Mouse (Mus musculus) forebrain, embryonic 11.5 days (tissue): ENCODE results near the gene Flvcr1. TPM values are rescaled to one million over a fixed set of nuclear protein-coding genes. Genes with fewer than 3 reads are reported as not detected.

Experiments used
- ATAC-seq: fragments of 200-750 bp; cut with Nextera tagmentation; replicated peaks from 2 replicates; pipeline ENCODE4 v1.8.0; 2017; ENCODE audit warnings: moderate TSS enrichment; ENCODE audit not compliant: low FRiP score
- DNase-seq: peaks from one replicate; pipeline ENCODE4 v3.0.0-alpha.2; 2017; ENCODE audit warnings: low spot score
- H3K27ac ChIP-seq: fragments of 300-500 bp; sonication (generic); 2 replicates; pipeline ENCODE4 v1.5.1; 2014; ENCODE audit warnings: low read depth, low read length
- H3K27me3 ChIP-seq: fragments of 300-500 bp; sonication (generic); 2 replicates; pipeline ENCODE4 v1.6.1; 2014; ENCODE audit warnings: mild to moderate bottlenecking, low read length, mixed read lengths; ENCODE audit not compliant: control insufficient read depth, insufficient read depth
- H3K36me3 ChIP-seq: fragments of 300-500 bp; sonication (generic); 2 replicates; pipeline ENCODE4 v1.6.1; 2014; ENCODE audit warnings: mild to moderate bottlenecking, low read length, moderate library complexity, mixed read lengths; ENCODE audit not compliant: control insufficient read depth, insufficient read depth
- H3K4me1 ChIP-seq: fragments of 300-500 bp; sonication (generic); replicated peaks from 2 replicates; pipeline ENCODE4 v1.6.1; 2014; ENCODE audit warnings: low read length, mixed read lengths; ENCODE audit not compliant: control insufficient read depth, insufficient read depth
- H3K4me2 ChIP-seq: fragments of 300-500 bp; sonication (generic); 2 replicates; pipeline ENCODE4 v1.6.1; 2014; ENCODE audit warnings: low read depth, mild to moderate bottlenecking, low read length, moderate library complexity, mixed read lengths; ENCODE audit not compliant: severe bottlenecking
- H3K4me3 ChIP-seq: fragments of 300-500 bp; sonication (generic); 2 replicates; pipeline ENCODE4 v1.5.1; 2014; ENCODE audit warnings: low read depth, low read length
- H3K9ac ChIP-seq: fragments of 300-500 bp; sonication (generic); 2 replicates; pipeline ENCODE4 v1.6.1; 2014; ENCODE audit warnings: low read length
- H3K9me3 ChIP-seq: fragments of 300-500 bp; sonication (generic); 2 replicates; pipeline ENCODE4 v1.6.1; 2016; ENCODE audit warnings: low read length, mixed read lengths; ENCODE audit not compliant: control insufficient read depth
- WGBS: fragments of 180-500 bp; shearing (Covaris S2); extraction: QIAGEN DNeasy Blood & Tissue Kit; methylation state at CpG from one replicate; pipeline ENCODE4 v1.1.7; 2014; 5-methylcytosine and 5-hydroxymethylcytosine counted together
- polyA plus RNA-seq: library from polyadenylated mRNA; unstranded; fragments of >200 nt; fragmentation: Nextera tagmentation; extraction: Ambion mirVana; gene quantifications from 2 replicates; pipeline ENCODE4 v1.2.1, GENCODE M21; 2014

The Flvcr1 gene
- polyA plus RNA-seq, 1 experiment from 2014 or later = 14.0 TPM

GRCm38 (mm10) chr1:190971708-190972610, 54.0 kb downstream of the Flvcr1 start:
- Histone ChIP-seq H3K4me1 (0 out of 2 replicates have a peak, but pooled peaks cover 3% of the 10 kb centered on the region), H3K4me3 (no peak overlapping the region), H3K9me3 (no peaks in the 10 kb centered on the region), H3K9ac (no peak overlapping the region), H3K36me3 (no peaks in the 10 kb centered on the region), H3K4me2 (no peak overlapping the region), H3K27me3 (no peaks in the 10 kb centered on the region), H3K27ac (no peak overlapping the region)
- WGBS = 87% methylated on average over 14 of the region's 14 CpGs
- ATAC-seq (no peak), DNase-seq (no peak)

- H3K4me3 ChIP-seq = no peak overlapping the region
- no peaks in the 10 kb centered on the region for H3K27me3 ChIP-seq
- H3K4me2 ChIP-seq = no peak overlapping the region
- H3K4me1 ChIP-seq = no peaks in the 10 kb centered on the region
- ATAC-seq = no peak
- 88% methylated on average over 7 of the region's 7 CpGs for WGBS
- no peak overlapping the region for H3K27ac ChIP-seq
- H3K9ac ChIP-seq = no peak overlapping the region
- no peaks in the 10 kb centered on the region for H3K36me3 ChIP-seq
- DNase-seq = no peak
- H3K9me3 ChIP-seq = no peaks in the 10 kb centered on the region
Observed at GRCm38 (mm10) chr1:190968010-190968409, 57.9 kb downstream of the Flvcr1 start.

GRCm38 (mm10) chr1:190964992-190965780, 60.8 kb downstream of the Flvcr1 start:
- Histone ChIP-seq H3K36me3 (no peaks in the 10 kb centered on the region; the same call in 1 of the 2 replicates), H3K4me1 (no peaks in the 10 kb centered on the region), H3K4me2 (no peak overlapping the region), H3K9me3 (no peaks in the 10 kb centered on the region), H3K4me3 (no peak overlapping the region), H3K27ac (no peak overlapping the region), H3K27me3 (no peaks in the 10 kb centered on the region), H3K9ac (no peak overlapping the region)
- WGBS = 94% methylated on average over 15 of the region's 15 CpGs
- DNase-seq (no peak), ATAC-seq (no peak)

GRCm38 (mm10) chr1:190962760-190963159, 63.2 kb downstream of the Flvcr1 start:
- Histone ChIP-seq H3K36me3 (peaks cover 6% of the 10 kb centered on the region), H3K27ac (no peak overlapping the region), H3K9me3 (no peaks in the 10 kb centered on the region), H3K4me1 (no peaks in the 10 kb centered on the region), H3K9ac (no peak overlapping the region), H3K4me2 (no peak overlapping the region), H3K4me3 (no peak overlapping the region), H3K27me3 (no peaks in the 10 kb centered on the region)
- DNase-seq (no peak), ATAC-seq (no peak; the same call in 1 of the 2 replicates)
- 94% methylated on average over 3 of the region's 3 CpGs for WGBS

- no peak overlapping the region for H3K27ac ChIP-seq
- ATAC-seq = no peak
- no peaks in the 10 kb centered on the region for H3K9me3 ChIP-seq
- peaks cover 11% of the 10 kb centered on the region for H3K36me3 ChIP-seq
- no peak overlapping the region for H3K9ac ChIP-seq
- WGBS = 92% methylated on average over 5 of the region's 5 CpGs
- no peak for DNase-seq
- H3K27me3 ChIP-seq = no peaks in the 10 kb centered on the region
- no peak overlapping the region for H3K4me3 ChIP-seq
- H3K4me1 ChIP-seq = no peaks in the 10 kb centered on the region
- H3K4me2 ChIP-seq = no peak overlapping the region
Observed at GRCm38 (mm10) chr1:190958821-190959220, 67.1 kb downstream of the Flvcr1 start.

Other genes with a start within 250 kb of the Flvcr1 start
- gene Rps6kc1, start 114.4 kb downstream of the Flvcr1 start, polyA plus RNA-seq = 16.9 and 18.6 TPM in 2 replicates
- gene Angel2, start 101.0 kb downstream of the Flvcr1 start, polyA plus RNA-seq = 58.3 and 61.5 TPM in 2 replicates
- 53.2 and 54.0 TPM in 2 replicates for gene Vash2, start 46.9 kb downstream of the Flvcr1 start, polyA plus RNA-seq
- not detected in 2 replicates for gene Spata45, start 10.5 kb upstream of the Flvcr1 start, polyA plus RNA-seq
- 10.9 and 11.5 TPM in 2 replicates for gene Tatdn3, start 36.8 kb upstream of the Flvcr1 start, polyA plus RNA-seq
- gene Nsl1, start 36.9 kb upstream of the Flvcr1 start, polyA plus RNA-seq = 29.9 and 34.3 TPM in 2 replicates
- gene Batf3, start 71.7 kb upstream of the Flvcr1 start, polyA plus RNA-seq = 6.0 and 6.1 TPM in 2 replicates
- gene Fam71a, start 138.7 kb upstream of the Flvcr1 start, polyA plus RNA-seq = not detected in 2 replicates
- gene Atf3, start 191.9 kb upstream of the Flvcr1 start, polyA plus RNA-seq = 2.0 and 2.4 TPM in 2 replicates